In the genomic region with DNA sequence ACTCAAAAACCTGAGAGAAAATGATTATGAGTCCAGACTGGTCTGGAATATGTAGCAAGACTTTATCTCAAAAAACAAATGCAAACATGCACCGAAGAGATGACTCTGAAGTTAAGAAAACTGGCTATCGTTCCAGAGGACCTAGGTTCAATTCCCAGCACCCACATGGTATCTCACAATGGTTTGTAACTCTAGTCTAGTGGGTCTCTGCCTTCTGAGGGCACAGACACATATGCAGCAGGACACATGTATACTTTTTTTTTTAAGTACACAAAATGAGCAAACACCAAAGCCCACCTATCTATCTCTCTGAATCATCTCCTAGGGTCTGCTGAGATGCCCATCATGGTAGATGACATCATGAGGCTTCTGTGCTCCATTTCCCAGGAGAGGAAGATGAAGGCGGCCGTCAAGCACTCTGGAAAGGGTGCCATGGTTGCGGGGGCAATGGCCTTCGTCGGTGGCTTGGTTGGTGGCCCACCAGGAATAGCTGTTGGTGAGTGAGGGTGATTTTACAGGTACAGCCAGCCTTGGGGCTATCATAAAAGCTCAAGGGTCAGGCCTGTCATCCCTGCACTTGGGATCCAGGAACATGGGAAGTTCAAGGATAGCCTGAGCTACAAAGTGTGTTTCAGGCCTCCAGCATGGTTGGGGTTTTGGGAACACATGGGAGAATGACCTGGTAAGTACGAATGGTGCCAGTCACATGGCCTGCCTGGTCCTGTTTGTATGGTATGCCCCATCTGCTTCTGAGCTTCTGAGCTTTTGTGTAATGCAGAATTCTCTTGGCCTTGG, we compare ENCODE assay signal across 17 mouse cellular contexts. TPM values are rescaled to one million over a fixed set of nuclear protein-coding genes. Genes with fewer than 3 reads are reported as not detected.
DNase-seq lines count a peak whose midpoint lies in the region; ATAC-seq and TF ChIP-seq lines count a peak whose summit lies in the region.
"Had no signal": no experiment of that assay in that cellular context is flagged by ENCODE, and none has a peak within 500 bp of the region (broad histone marks: within the 10 kb centered on the region; RNA-seq: fewer than 3 reads in every experiment).

No protein-coding gene starts in this region.

- H3K36me3 ChIP-seq in liver, embryonic 13.5 days, result peaks cover 6% of the 10 kb centered on the region; the same call in 1 of the 2 replicates
- no peaks in the 10 kb centered on the region for H3K36me3 ChIP-seq in forebrain, embryonic 16.5 days (ENCODE audit: control insufficient read depth, insufficient read depth)
- H3K36me3 ChIP-seq: midbrain, embryonic 15.5 days had no signal

- H3K9ac ChIP-seq in liver, embryonic 13.5 days, result no peak overlapping the region
- H3K9ac ChIP-seq in forebrain, embryonic 16.5 days (replicated peaks; ENCODE audit: low read depth, low read length), result no peak overlapping the region
- H3K9ac ChIP-seq: embryonic facial prominence, embryonic 12.5 days; lung, embryonic 14.5 days; midbrain, embryonic 15.5 days had no signal

- no peaks in the 10 kb centered on the region for H3K27me3 ChIP-seq in liver, embryonic 13.5 days
- H3K27me3 ChIP-seq in forebrain, embryonic 16.5 days (replicated peaks; ENCODE audit: control insufficient read depth, insufficient read depth, low read length), result no peaks in the 10 kb centered on the region
- H3K27me3 ChIP-seq: embryonic facial prominence, embryonic 12.5 days; midbrain, embryonic 15.5 days had no signal

- H3K4me3 ChIP-seq in layer of hippocampus, adult 2 months, result no peak overlapping the region
- no peak overlapping the region for H3K4me3 ChIP-seq in liver, embryonic 13.5 days (replicated peaks)
- H3K4me3 ChIP-seq in forebrain, embryonic 16.5 days (replicated peaks; ENCODE audit: low read length), result no peak overlapping the region
- H3K4me3 ChIP-seq: embryonic facial prominence, embryonic 12.5 days; midbrain, embryonic 15.5 days had no signal

- no peak overlapping the region for H3K4me2 ChIP-seq in liver, embryonic 13.5 days
- H3K4me2 ChIP-seq in forebrain, embryonic 16.5 days (ENCODE audit: low read length), result no peak overlapping the region
- H3K4me2 ChIP-seq: embryonic facial prominence, embryonic 12.5 days; heart, embryonic 11.5 days; lung, embryonic 14.5 days; midbrain, embryonic 15.5 days had no signal

- DNase-seq in layer of hippocampus, adult 2 months (ENCODE audit: low spot score in 2 of 2), result no peak
- DNase-seq in layer of hippocampus, adult 9-10 months (ENCODE audit: low spot score), result no peak
- DNase-seq in 416B (ENCODE audit: low read depth) (peak; percentile 11), NIH3T3 (ENCODE audit: low read depth) (peak; percentile 54)
- no peak for DNase-seq in liver, embryonic 13.5 days
- no peak for DNase-seq in left cerebral cortex, postnatal 4 days
- DNase-seq: cerebellum, adult 9-10 months; gastrocnemius, postnatal 36 days; kidney, adult 11 months; layer of hippocampus, postnatal 36 days; right cerebral cortex, adult 18-20 months had no signal

- 66% methylated on average over 8 of the region's 8 CpGs for WGBS in liver, embryonic 13.5 days (ENCODE audit: insufficient replicate concordance)
- 92% methylated on average over 8 of the region's 8 CpGs for WGBS in forebrain, embryonic 16.5 days

- H3K9me3 ChIP-seq in liver, embryonic 13.5 days (replicated peaks), result no peaks in the 10 kb centered on the region
- H3K9me3 ChIP-seq in forebrain, embryonic 16.5 days (ENCODE audit: control insufficient read depth, low read length), result no peaks in the 10 kb centered on the region
- H3K9me3 ChIP-seq: embryonic facial prominence, embryonic 12.5 days; midbrain, embryonic 15.5 days had no signal

- no peak for TF ChIP-seq CTCF in layer of hippocampus, adult 2 months (conservative IDR thresholded peaks at IDR 0.05)

- peaks cover 23% of the 10 kb centered on the region for H3K4me1 ChIP-seq in liver, embryonic 13.5 days (replicated peaks)
- peaks cover 6% of the 10 kb centered on the region for H3K4me1 ChIP-seq in forebrain, embryonic 16.5 days (replicated peaks; ENCODE audit: control insufficient read depth, insufficient read depth, low read length)

- no peak for ATAC-seq in liver, embryonic 13.5 days (ENCODE audit: low read depth)
- no peak for ATAC-seq in forebrain, embryonic 16.5 days
- ATAC-seq: hindbrain, postnatal 0 days; midbrain, embryonic 15.5 days had no signal

- H3K27ac ChIP-seq in layer of hippocampus, adult 2 months, result 0 out of 2 replicates have a peak overlapping the region, but pooled peaks have one; percentile 21
- 0 out of 2 replicates have a peak overlapping the region, but pooled peaks have one; percentile 56 for H3K27ac ChIP-seq in liver, embryonic 13.5 days
- no peak overlapping the region for H3K27ac ChIP-seq in forebrain, embryonic 16.5 days (ENCODE audit: low read length)
- H3K27ac ChIP-seq: embryonic facial prominence, embryonic 12.5 days; hindbrain, postnatal 0 days; midbrain, embryonic 15.5 days had no signal

- intact Hi-C loops in left cerebral cortex, postnatal 4 days (cut with DNase I), result no loop called here

RNA-seq across cellular contexts. Expression of a gene that starts 5.5 kb away (rescaled TPM):
- 10 to 100 TPM; 24.0 to 29.5 TPM for total RNA-seq in layer of hippocampus, adult 2 months (2021)
- polyA plus RNA-seq in liver, embryonic 13.5 days (2015; fragmentation: Nextera tagmentation; extraction: Ambion mirVana), result 8.7 and 9.0 TPM in 2 replicates
- polyA plus RNA-seq in forebrain, embryonic 16.5 days (2015; fragmentation: Nextera tagmentation; extraction: Ambion mirVana), result 17.7 and 18.7 TPM in 2 replicates
- total RNA-seq in left cerebral cortex, postnatal 4 days (2021), result 10 to 100 TPM; 15.5 to 16.5 TPM

RNA-seq across cellular contexts. Expression of a gene that starts 39.3 kb away (rescaled TPM):
- 1 to 10 TPM; 2.1 to 2.6 TPM for total RNA-seq in layer of hippocampus, adult 2 months (2021)
- 0.44 and 0.46 TPM in 2 replicates for polyA plus RNA-seq in liver, embryonic 13.5 days (2015; fragmentation: Nextera tagmentation; extraction: Ambion mirVana)
- polyA plus RNA-seq in forebrain, embryonic 16.5 days (2015; fragmentation: Nextera tagmentation; extraction: Ambion mirVana), result 0.42 and 0.71 TPM in 2 replicates
- under 1 TPM; 0.38 to 0.44 TPM for total RNA-seq in left cerebral cortex, postnatal 4 days (2021)

Comparison
In these comparisons a context has a peak if more than half of its experiments do, and no peak if none do; other contexts are left out.
1. DNase-seq: peak in 416B (single experiment) and NIH3T3 (single experiment); none in layer of hippocampus, adult 2 months (0 of 2), layer of hippocampus, adult 9-10 months (single experiment), liver, embryonic 13.5 days (single experiment) and left cerebral cortex, postnatal 4 days (single experiment).